Mouse (Mus musculus): ENCODE data around the gene Hap1.
A peak's percentile ranks its signal among the peaks of the same experiment; 100 is the strongest.
"Not testable (repeated sequence)": the region's sequence is repeated elsewhere in the genome, so short reads cannot be mapped to it uniquely, and the experiment has no call there.

The Hap1 gene

DNA sequence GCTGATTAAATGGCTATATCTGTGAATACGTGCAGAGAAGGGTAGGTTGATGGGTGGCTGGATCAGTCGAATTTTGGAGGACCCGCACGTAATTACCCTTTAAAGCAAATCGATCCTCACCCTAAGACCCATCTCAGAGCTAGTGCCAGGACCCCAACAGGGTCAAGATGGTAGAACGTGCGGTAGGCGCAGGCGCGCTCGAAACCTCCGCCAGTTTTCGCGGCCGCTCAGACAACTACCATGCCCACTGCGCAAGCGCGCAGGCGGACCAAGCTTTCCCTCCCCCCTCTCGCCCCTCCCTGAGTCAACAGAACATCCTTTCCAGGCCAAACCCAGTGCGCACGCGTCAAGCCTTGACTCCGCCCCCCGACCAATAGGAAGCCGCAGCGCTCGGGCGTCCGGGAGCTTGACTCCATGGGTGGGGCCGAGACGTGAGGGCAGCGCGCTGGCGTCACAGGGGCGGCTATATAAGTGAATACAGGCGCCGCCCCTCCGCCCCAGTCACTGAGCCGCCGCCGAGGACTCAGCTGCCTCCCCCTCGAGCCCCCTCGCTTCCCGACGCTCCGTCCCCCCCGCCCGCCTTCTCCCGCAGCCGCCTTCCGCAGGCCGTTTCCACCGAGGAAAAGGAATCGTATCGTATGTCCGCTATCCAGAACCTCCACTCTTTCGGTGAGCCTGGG is 36.3 kb downstream of the Hap1 start, which contains the start of gene Eif1:
TSS of gene Eif1 (plus strand) at position 394 of the 680 bp plus-strand sequence.
- peak; percentile 100 for DNase-seq (ENCODE audit: low read depth, low spot score)

DNA sequence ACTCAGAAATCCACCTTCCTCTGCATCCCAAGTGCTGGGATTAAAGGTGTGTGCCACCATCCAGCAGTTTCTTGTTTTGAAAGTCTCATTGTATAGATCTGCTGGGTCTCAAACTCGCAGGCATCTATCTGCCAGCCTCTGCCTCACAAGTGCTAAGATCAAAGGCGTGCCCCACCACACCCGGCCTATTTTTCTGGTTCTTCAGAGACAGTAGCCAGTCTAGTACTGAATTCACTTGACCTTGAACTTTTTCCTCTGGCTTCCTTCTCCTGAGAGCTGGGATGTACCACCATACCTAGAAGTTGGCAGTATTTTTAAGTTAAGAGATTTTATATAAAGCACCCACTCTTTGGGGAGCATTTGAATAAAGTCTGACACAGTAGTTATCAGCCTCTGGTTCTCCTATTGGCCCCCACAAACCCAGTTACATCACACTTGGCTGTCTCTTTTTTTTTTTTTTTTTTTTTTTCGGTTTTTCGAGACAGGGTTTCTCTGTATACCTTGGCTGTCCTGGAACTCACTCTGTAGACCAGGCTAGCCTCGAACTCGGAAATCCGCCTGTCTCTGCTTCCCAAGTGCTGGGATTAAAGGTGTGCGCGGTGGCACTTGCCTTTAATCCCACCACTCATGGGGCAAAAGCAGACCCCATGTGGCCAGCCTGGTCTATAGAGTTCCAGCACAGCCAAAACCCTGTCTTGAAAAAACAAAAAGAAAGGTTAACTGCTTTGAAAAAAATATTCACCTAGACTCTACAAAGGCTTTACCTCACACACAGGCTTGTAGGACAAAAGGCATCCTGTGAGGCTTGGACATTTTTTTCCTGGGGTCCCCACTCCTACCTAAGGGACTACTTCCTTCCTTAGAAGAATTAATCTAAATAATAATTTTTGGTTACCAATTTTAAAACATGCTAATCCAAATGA is 37.1 kb downstream of the Hap1 start:
- peak; percentile 74 for DNase-seq (ENCODE audit: low read depth, low spot score)

DNA sequence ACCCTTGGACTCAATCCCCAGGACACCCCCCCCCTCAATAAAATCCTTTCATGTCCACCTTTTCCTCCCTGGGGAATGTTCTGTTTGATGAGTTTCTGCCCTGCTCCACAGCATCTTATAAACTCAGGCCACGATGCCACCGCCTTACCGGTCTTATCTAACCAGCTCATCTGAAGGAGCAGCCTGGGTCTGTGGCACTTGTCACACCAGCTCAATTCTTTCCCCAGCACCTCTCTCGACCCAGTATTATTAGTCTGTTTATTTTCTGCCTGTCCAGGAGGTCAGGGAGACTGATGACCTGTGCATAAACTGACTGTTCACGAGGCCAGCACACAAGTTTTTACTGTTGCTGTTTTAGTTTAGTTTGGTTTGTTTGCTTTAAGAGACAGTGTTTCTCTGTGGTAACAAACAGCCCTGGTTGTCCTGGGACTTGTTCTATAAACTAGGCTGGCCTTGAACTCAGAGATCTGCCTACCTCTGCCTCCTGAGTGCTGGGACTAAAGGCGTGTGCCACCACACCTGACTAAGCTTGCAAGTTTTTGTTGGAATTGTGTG is 38.0 kb downstream of the Hap1 start:
- no peak for DNase-seq (ENCODE audit: low read depth, low spot score)

DNA sequence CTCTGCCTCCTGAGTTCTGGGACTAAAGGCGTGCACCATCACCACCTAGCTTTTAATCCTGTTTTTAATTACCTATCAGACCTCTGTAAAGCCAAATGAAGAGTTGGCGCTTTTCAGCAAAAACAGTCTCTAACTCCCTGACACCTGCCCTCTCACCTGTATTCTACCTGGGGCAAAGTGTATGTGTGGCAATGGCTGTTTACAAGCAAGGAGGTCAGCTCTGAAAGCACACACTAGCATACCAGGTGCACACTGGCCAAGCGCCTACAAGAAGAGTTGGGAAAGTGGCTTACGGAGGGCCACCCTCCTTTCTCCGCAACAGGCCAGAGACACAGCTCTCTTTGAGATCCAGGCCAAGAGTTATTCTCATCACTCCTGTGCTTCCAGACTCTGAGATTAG is 40.5 kb downstream of the Hap1 start:
- DNase-seq (ENCODE audit: low read depth, low spot score), result no peak

DNA sequence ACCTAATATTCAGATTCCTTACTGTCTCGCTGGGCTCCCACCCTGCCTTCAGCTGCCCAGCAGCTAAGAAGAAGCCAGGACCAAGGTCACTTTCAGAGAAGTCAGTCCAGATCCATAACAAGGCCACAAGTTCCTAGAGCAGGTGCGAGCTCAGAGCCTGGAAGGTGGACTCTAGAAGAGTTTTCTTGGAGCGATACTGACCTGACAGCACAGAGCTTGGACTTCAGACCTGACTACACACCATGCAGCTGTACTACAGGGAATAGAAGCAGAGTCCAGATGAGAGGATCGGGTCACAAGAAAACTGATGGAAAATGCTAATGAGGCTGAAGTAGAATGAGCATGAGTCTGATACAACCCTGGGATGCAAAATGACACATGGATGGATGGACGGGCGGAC is 42.5 kb downstream of the Hap1 start:
- DNase-seq (ENCODE audit: low read depth, low spot score), result no peak

DNA sequence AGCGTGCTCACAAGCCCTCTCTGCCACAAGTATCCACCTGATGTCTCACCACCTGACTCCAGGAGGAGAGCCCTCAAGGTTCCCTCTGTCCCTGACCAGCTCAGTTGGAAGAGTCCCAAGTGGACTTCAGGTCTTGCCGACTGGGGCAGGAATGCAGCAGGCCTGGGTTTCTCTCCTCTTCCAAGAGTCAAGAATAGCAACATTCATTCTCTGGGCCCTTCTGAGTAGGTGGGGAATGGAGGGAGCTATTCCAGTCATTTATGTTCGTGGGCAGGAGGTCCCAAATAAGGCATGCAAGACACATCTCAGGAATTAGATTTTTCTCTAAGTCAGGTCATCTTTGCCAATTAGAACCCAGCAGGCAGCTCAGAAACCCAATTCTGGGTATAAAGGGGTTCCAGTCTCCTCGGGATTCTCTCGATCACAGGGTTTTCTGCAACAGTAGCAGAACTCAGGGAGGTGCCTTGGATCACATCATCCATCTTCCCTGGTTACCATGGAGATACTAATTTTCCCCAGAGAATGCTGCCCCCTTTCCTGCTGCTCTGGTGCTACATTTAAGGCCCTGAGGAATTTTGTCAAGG is 43.7 kb downstream of the Hap1 start:
- no peak for DNase-seq (ENCODE audit: low read depth, low spot score)

DNA sequence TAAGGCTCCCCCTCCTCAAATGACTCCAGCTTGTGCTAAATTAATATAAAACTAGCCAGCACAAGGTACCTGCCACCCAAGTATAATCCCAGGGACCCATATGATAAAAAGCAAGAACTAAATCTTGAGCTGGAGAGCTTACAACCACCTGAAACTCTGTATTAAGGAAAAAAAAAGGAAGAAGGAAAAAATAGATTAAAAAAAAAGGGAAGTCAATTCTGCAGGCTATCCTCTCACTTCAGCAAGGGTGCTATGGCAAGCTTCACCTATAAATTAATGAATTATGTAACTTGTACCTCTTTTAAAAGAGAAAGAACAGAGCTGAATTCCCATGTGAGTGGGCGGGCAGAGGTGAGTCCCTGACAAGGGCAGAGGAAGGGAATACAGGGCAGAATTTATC is 44.3 kb downstream of the Hap1 start:
- no peak for DNase-seq (ENCODE audit: low read depth, low spot score)

DNA sequence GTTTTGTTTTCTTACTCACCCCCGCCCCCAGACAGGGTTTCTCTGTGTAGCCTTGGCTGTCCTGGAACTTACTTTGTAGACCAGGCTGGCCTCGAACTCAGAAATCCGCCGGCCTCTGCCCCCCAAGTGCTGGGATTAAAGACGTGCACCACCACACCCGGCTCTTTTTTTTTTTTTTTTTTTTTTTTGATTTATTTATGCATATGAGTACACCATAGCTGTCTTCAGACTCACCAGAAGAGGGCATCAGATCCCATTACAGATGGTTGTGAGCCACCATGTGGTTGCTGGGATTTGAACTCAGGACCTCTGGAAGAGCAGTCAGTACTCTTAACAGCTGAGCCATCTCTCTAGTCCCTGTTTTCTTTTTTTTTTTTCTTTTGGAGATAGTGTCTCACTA is 47.3 kb downstream of the Hap1 start:
- DNase-seq (ENCODE audit: low read depth, low spot score), result not testable (repeated sequence)

DNA sequence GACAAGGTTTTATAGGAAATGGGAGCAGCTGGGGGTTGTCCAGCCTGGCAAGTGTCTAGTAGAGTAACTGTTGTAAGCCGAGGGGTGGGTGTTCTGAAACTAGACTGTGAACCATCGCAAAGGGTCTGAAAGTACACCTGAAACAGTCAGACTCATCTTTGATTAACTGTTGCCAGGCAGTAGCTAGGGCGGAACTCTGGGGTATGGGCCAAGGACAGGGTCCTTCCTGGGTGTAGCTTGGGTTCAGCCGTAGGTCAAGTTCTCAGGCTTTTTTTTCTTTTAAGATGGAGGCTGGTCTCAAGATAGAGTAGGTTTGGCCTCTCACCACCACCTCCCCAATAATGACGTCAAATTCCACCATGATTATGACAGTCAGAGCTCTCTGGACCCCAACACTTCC is 48.0 kb downstream of the Hap1 start:
- peak; percentile 62 for DNase-seq (ENCODE audit: low read depth, low spot score)

DNA sequence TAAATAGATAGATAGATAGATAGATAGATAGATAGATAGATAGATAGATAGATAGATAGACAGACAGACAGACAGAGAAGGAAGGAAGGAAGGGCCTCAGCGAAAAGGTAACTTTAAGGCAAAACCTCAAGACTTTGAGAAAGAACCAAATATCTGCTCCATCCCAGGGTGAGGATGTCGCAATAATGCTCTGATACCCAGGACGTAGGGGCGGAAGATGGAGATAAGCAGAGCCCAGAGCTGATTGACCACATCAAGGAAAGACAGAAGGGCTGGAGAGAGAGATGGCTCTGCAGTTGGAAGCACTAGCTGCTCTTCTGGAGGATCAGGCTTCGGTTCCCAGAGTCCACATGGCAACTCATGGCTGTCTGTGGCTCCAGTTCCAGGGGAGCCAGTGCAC is 54.6 kb downstream of the Hap1 start:
- no peak for DNase-seq (ENCODE audit: low read depth, low spot score)

DNA sequence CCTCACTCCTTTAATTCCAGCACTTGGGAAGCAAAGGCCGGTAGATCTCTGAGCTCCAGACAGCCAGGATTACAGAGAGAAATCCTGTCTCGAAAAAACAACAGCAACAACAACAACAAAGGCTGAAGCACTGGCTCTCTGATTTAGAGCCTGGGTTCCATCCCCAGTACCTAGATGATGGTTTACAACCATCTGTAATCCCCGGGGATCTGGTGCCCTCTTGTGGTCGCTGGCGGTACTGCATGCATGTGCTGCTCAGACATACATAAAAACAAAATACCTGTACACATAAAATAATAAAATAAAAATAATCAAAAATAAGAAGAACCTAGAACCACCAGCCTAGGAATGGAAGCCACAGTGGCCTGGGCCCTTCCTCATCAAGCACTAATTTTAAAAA is 55.6 kb downstream of the Hap1 start:
- peak; percentile 85 for DNase-seq (ENCODE audit: low read depth, low spot score)

DNA sequence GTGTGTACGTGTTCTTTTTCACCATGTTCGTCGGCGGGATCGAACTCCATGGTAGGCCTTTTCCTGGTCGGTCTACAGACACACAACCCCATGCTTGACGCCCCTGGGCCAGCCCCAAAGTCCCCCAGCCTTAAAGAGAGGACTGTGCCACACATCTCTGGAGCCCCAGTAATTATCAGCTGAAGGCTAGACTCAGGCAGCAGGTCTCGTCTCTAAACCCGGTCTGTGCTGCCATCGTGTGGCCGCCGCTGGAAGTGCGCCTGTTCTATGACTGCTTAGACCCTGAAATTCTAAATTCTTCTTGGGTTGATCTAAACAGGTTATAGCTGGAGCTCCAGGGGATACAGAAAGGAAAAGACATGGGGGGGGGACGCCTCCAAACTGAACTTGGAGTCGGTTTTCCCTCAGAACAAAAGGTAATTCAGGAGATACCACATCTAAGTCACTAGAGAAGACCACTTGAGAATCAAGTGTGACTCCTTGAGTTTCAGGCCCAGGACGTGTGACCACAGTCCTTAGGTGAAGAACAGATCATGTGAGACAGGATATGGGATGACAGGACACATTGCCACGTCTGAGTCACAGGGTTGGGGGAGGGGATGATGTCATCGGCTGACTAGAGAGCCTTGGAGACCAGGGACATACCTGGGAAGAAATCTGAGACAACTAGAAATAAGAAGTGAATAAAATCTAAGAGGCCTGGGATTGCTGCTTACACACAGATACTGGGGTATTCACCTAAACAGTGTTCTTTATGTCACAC is 57.5 kb downstream of the Hap1 start:
- peak; percentile 90 for DNase-seq (ENCODE audit: low read depth, low spot score)

DNA sequence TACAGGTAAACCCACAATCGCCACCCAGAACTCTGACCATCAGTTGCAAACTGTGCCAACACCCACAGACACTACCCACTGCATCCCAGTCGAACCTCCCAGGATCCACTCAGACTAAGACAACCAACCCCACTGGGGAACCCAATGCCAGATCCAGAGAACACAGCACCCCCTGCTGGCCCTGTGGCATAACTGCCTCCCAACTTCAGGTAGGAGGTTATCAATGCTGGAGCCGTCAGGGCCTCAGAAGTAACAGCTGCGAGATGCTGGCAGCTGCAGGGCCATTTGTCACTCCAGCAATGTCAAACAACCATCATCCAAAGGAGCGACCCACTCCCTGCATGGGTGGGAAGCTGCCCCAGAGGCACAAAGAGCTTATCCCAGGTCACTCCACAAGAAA is 58.1 kb downstream of the Hap1 start:
- DNase-seq (ENCODE audit: low read depth, low spot score), result peak; percentile 83
